Mouse (Mus musculus): ENCODE data around the gene Axl. TPM values are rescaled to one million over a fixed set of nuclear protein-coding genes. Genes with fewer than 3 reads are reported as not detected.
"Not testable (repeated sequence)": the region's sequence is repeated elsewhere in the genome, so short reads cannot be mapped to it uniquely, and the experiment has no call there.

The Axl gene
- polyA plus RNA-seq, 1 experiment from 2014 or later: 38.9 TPM

DNA sequence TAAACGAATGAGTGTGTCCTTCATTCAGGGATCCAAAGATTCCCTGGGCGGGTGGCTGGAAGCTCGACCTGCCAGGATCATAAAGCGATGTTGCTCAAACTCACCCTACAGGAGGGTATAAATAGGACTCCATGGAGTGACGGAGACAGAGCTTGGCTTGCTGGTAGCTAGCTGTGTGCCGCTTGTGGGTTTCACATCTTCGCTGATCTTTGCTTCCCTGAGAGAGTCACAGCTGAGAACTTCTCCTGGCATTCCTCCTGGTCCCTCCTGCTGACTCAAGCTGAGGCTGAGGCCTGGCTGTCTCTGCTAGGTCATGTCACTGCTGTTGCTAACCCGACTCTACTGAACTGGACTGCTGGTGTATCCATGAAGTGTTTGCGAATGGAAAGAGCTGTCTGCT lies 4.5 kb upstream of the Axl start:
- H3K4me2 ChIP-seq (ENCODE audit: low read length); H3K27ac ChIP-seq (replicated peaks in 1 of 2; ENCODE audit: control insufficient read depth in 1 of 2, insufficient read depth in 1 of 2, low read depth in 2 of 2, low read length in 2 of 2); H3K36me3 ChIP-seq (ENCODE audit: control insufficient read depth, insufficient read depth, low read length); H3K27me3 ChIP-seq (ENCODE audit: control insufficient read depth, insufficient read depth, low read length); H3K4me3 ChIP-seq (ENCODE audit: control insufficient read depth in 1 of 2, insufficient read depth in 1 of 2, low read depth in 1 of 2, low read length in 2 of 2); ATAC-seq (ENCODE audit: insufficient number of reproducible peaks, insufficient read depth, low FRiP score, low read depth); H3K4me1 ChIP-seq (ENCODE audit: control insufficient read depth in 2 of 2, insufficient read depth in 2 of 2, low read length in 2 of 2); H3K9ac ChIP-seq (ENCODE audit: low read length); H3K9me3 ChIP-seq (ENCODE audit: control insufficient read depth, low read length): not testable (repeated sequence)
- 53% methylated on average over 9 of the region's 9 CpGs for WGBS

DNA sequence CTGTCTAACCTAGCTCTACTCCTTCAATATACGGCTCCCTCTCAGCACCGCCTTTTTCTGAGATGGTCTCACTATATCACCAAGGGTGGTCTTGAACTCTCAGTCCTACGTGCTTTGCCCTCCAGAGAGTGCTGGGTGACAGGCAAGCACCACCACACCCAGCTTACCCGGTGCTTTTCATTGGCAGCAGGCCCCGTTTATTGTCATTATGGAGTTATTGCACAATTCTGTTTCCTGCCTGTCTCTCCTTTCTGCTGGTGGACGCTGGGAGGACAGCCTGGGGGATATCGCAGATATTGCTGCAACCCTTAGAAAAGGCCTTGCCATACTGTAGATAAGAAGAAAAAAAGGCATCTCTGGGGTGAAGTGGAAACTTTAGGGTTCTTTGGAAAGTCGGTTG lies 2.1 kb upstream of the Axl start:
- Histone ChIP-seq H3K4me2 (ENCODE audit: low read length) (no peak overlapping the region), H3K4me3 (ENCODE audit: control insufficient read depth in 1 of 2, insufficient read depth in 1 of 2, low read depth in 1 of 2, low read length in 2 of 2) (no peak overlapping the region), H3K27me3 (ENCODE audit: control insufficient read depth, insufficient read depth, low read length) (no peaks in the 10 kb centered on the region), H3K36me3 (ENCODE audit: control insufficient read depth, insufficient read depth, low read length) (no peaks in the 10 kb centered on the region), H3K9ac (ENCODE audit: low read length) (no peak overlapping the region), H3K4me1 (ENCODE audit: control insufficient read depth in 2 of 2, insufficient read depth in 2 of 2, low read length in 2 of 2) (peaks cover 19% of the 10 kb centered on the region in 2 experiments), H3K9me3 (ENCODE audit: control insufficient read depth, low read length) (no peaks in the 10 kb centered on the region), H3K27ac (replicated peaks in 1 of 2; ENCODE audit: control insufficient read depth in 1 of 2, insufficient read depth in 1 of 2, low read depth in 2 of 2, low read length in 2 of 2) (no peak overlapping the region)
- no peak for ATAC-seq (ENCODE audit: insufficient number of reproducible peaks, insufficient read depth, low FRiP score, low read depth)
- 66% methylated on average over 8 of the region's 8 CpGs for WGBS

DNA sequence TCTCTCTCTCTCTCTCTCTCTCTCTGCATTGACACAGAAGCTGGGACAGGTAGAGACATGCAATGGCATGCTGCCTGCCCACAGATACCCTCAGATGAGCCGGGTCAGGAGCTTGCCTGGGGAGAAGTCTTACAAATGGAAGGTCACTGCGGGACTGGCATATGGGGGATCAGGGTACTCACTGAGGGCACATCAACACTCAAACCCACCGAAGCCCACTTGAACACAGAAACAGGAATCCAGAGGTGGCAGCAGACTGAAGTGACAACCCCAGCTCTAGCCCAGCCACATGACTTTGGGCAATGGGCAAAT lies 580 bp upstream of the Axl start:
- Histone ChIP-seq H3K4me3 (ENCODE audit: control insufficient read depth in 1 of 2, insufficient read depth in 1 of 2, low read depth in 1 of 2, low read length in 2 of 2) (peak overlapping the region; percentile 61 to 70; a peak in 3 of 4 replicates), H3K27me3 (ENCODE audit: control insufficient read depth, insufficient read depth, low read length) (no peaks in the 10 kb centered on the region), H3K9ac (ENCODE audit: low read length) (peak overlapping the region; percentile 76; the same call in 1 of the 2 replicates), H3K4me1 (ENCODE audit: control insufficient read depth in 2 of 2, insufficient read depth in 2 of 2, low read length in 2 of 2) (peaks cover 19% of the 10 kb centered on the region in 2 experiments), H3K27ac (replicated peaks in 1 of 2; ENCODE audit: control insufficient read depth in 1 of 2, insufficient read depth in 1 of 2, low read depth in 2 of 2, low read length in 2 of 2) (no peak overlapping the region; a peak in 1 of 4 replicates), H3K36me3 (ENCODE audit: control insufficient read depth, insufficient read depth, low read length) (no peaks in the 10 kb centered on the region), H3K9me3 (ENCODE audit: control insufficient read depth, low read length) (no peaks in the 10 kb centered on the region), H3K4me2 (ENCODE audit: low read length) (peak overlapping the region; percentile 93)
- WGBS: 24% methylated on average over 3 of the region's 3 CpGs
- ATAC-seq (ENCODE audit: insufficient number of reproducible peaks, insufficient read depth, low FRiP score, low read depth): no peak

DNA sequence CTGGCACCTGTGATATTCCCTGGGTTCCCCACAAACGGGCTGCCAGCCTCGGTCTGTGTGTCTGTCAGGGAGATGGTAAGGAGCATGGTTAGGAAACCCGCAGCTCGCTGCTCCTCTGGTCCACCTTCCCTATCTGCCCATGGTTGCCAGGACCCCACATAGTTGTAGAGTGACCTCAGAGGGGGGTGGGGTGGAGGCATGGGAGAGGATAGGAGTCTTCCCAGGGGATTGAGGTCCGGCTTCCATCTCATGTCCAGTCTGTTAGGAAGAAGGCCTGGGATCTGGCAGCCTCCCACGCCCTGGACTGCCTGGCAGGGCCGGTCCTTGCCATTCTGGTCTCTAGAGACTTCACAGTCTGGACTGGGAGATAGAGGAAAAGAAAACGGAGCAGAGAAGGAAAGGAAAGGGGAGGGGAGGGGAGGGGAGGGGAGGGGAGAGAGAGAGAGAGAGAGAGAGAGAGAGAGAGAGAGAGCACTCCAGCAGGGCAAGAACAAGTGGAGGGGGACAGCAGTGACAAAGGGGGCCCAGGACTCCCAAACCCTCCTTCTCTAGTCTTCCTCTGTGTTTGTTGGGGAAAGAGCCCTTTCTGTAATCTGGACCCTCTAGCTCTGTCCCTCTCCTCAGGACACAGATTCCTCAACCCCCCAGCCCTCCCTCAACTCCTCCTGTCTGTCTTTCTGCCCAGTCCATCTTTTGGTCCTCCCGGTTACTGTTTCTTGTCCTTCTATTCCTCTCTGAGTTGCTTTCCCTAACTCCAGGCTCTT lies 867 bp downstream of the Axl start:
- no peaks in the 10 kb centered on the region for H3K36me3 ChIP-seq (ENCODE audit: control insufficient read depth, insufficient read depth, low read length)
- peak overlapping the region; percentile 61 to 70 for H3K4me3 ChIP-seq (ENCODE audit: control insufficient read depth in 1 of 2, insufficient read depth in 1 of 2, low read depth in 1 of 2, low read length in 2 of 2)
- no peaks in the 10 kb centered on the region for H3K9me3 ChIP-seq (ENCODE audit: control insufficient read depth, low read length)
- peaks cover 24 to 32% of the 10 kb centered on the region in 2 experiments for H3K4me1 ChIP-seq (ENCODE audit: control insufficient read depth in 2 of 2, insufficient read depth in 2 of 2, low read length in 2 of 2)
- peak; percentile 36; the same call in 1 of the 2 replicates for ATAC-seq (ENCODE audit: insufficient number of reproducible peaks, insufficient read depth, low FRiP score, low read depth)
- peak overlapping the region; percentile 93 for H3K4me2 ChIP-seq (ENCODE audit: low read length)
- peak overlapping the region; percentile 43 to 52; a peak in 2 of 4 replicates for H3K27ac ChIP-seq (replicated peaks in 1 of 2; ENCODE audit: control insufficient read depth in 1 of 2, insufficient read depth in 1 of 2, low read depth in 2 of 2, low read length in 2 of 2)
- H3K9ac ChIP-seq (ENCODE audit: low read length): peak overlapping the region; percentile 76
- WGBS: 7% methylated on average over 9 of the region's 9 CpGs
- H3K27me3 ChIP-seq (ENCODE audit: control insufficient read depth, insufficient read depth, low read length): no peaks in the 10 kb centered on the region

DNA sequence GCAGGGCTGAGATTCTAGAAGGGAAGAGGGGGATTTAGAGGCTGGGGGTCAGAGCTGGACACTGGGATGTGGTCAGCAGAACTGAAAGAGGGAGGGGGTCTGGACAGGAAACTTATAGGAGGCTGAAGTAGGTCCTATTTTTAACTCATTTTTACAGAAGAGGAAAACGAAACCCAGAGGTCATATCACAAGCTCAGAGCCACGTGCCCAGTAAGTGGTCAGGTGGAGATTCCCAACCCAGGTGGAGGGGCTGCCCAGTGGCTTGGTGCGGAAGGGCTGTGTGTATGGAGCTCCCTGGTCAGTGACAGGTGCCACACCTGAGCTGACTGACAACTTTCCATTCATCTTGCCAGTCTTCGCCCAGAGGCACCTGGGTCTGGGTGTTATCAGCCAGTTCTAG lies 1.5 kb downstream of the Axl start:
- Histone ChIP-seq H3K27me3 (ENCODE audit: control insufficient read depth, insufficient read depth, low read length) (no peaks in the 10 kb centered on the region), H3K4me3 (ENCODE audit: control insufficient read depth in 1 of 2, insufficient read depth in 1 of 2, low read depth in 1 of 2, low read length in 2 of 2) (peak overlapping the region in 1 of 2 experiments; percentile 61; a peak in 3 of 4 replicates), H3K27ac (replicated peaks in 1 of 2; ENCODE audit: control insufficient read depth in 1 of 2, insufficient read depth in 1 of 2, low read depth in 2 of 2, low read length in 2 of 2) (peak overlapping the region in 1 of 2 experiments; percentile 21; a peak in 1 of 4 replicates), H3K36me3 (ENCODE audit: control insufficient read depth, insufficient read depth, low read length) (no peaks in the 10 kb centered on the region), H3K4me2 (ENCODE audit: low read length) (peak overlapping the region; percentile 93), H3K9ac (ENCODE audit: low read length) (0 out of 2 replicates have a peak overlapping the region, but pooled peaks have one; percentile 76), H3K4me1 (ENCODE audit: control insufficient read depth in 2 of 2, insufficient read depth in 2 of 2, low read length in 2 of 2) (peaks cover 25 to 38% of the 10 kb centered on the region in 2 experiments), H3K9me3 (ENCODE audit: control insufficient read depth, low read length) (no peaks in the 10 kb centered on the region)
- WGBS: 25% methylated on average over 4 of the region's 4 CpGs
- ATAC-seq (ENCODE audit: insufficient number of reproducible peaks, insufficient read depth, low FRiP score, low read depth): no peak

DNA sequence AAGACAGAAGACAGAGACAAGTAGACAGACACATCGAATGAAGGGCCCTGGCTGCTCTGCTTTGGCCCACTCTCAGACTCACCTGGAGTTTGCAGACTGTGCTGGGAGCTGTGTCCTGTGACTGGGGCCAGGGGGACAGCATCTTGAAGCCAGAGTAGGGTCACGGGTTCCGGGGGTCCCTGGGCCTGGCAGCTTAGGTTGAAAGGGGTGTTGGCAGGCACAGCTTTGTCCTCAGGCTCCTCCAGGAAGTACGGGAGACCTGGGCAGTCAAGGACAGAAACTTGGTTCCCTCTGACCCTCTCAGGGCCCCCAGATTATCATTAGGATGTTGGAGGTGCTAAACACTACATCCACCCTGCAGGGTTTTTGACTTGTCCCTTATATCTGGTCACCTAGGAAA lies 2.8 kb downstream of the Axl start:
- H3K27me3 ChIP-seq (ENCODE audit: control insufficient read depth, insufficient read depth, low read length): no peaks in the 10 kb centered on the region
- no peak overlapping the region; the same call in 1 of the 2 replicates for H3K9ac ChIP-seq (ENCODE audit: low read length)
- H3K4me1 ChIP-seq (ENCODE audit: control insufficient read depth in 2 of 2, insufficient read depth in 2 of 2, low read length in 2 of 2): peaks cover 31 to 47% of the 10 kb centered on the region in 2 experiments
- 0 out of 2 replicates have a peak, but pooled peaks cover 4% of the 10 kb centered on the region for H3K36me3 ChIP-seq (ENCODE audit: control insufficient read depth, insufficient read depth, low read length)
- H3K4me2 ChIP-seq (ENCODE audit: low read length): no peak overlapping the region
- 63% methylated on average over 4 of the region's 4 CpGs for WGBS
- no peak overlapping the region for H3K4me3 ChIP-seq (ENCODE audit: control insufficient read depth in 1 of 2, insufficient read depth in 1 of 2, low read depth in 1 of 2, low read length in 2 of 2)
- ATAC-seq (ENCODE audit: insufficient number of reproducible peaks, insufficient read depth, low FRiP score, low read depth): no peak
- H3K9me3 ChIP-seq (ENCODE audit: control insufficient read depth, low read length): no peaks in the 10 kb centered on the region
- no peak overlapping the region for H3K27ac ChIP-seq (replicated peaks in 1 of 2; ENCODE audit: control insufficient read depth in 1 of 2, insufficient read depth in 1 of 2, low read depth in 2 of 2, low read length in 2 of 2)

DNA sequence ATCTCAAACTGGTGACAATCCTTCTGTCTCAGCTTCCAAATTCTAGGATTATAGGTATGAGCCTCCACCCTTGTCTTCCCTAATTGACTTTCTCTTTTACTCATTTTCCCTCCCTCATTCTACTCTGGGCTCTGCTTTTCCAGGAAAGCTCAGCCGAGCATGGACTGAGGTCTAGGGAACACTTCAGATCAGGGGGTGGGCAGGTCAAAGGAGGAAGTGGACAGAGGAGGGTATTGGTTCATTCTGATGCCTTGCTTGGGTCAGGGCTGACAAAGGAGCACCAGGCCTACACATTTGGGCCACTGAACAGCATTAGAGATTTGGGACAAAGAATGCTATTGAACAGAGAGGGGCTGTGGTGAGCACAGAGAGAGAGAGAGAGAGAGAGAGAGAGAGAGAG lies 3.7 kb downstream of the Axl start:
- H3K4me1 ChIP-seq (ENCODE audit: control insufficient read depth in 2 of 2, insufficient read depth in 2 of 2, low read length in 2 of 2): peaks cover 28 to 47% of the 10 kb centered on the region in 2 experiments
- 56% methylated on average over 1 of the region's 1 CpGs for WGBS
- H3K4me3 ChIP-seq (ENCODE audit: control insufficient read depth in 1 of 2, insufficient read depth in 1 of 2, low read depth in 1 of 2, low read length in 2 of 2): no peak overlapping the region

More for the DNA sequence above, 3.7 kb downstream of the Axl start:
- ATAC-seq (ENCODE audit: insufficient number of reproducible peaks, insufficient read depth, low FRiP score, low read depth): no peak
- 0 out of 2 replicates have a peak, but pooled peaks cover 5% of the 10 kb centered on the region for H3K36me3 ChIP-seq (ENCODE audit: control insufficient read depth, insufficient read depth, low read length)
- H3K9ac ChIP-seq (ENCODE audit: low read length): no peak overlapping the region
- no peak overlapping the region for H3K4me2 ChIP-seq (ENCODE audit: low read length)
- H3K27ac ChIP-seq (replicated peaks in 1 of 2; ENCODE audit: control insufficient read depth in 1 of 2, insufficient read depth in 1 of 2, low read depth in 2 of 2, low read length in 2 of 2): no peak overlapping the region
- no peaks in the 10 kb centered on the region for H3K9me3 ChIP-seq (ENCODE audit: control insufficient read depth, low read length)
- no peaks in the 10 kb centered on the region for H3K27me3 ChIP-seq (ENCODE audit: control insufficient read depth, insufficient read depth, low read length)

Measured in heart, embryonic 14.5 days (tissue).